Mouse (Mus musculus) bone marrow, adult 2 months (tissue): ENCODE measurements around the gene Rpl31. TPM values are rescaled to one million over a fixed set of nuclear protein-coding genes. Genes with fewer than 3 reads are reported as not detected.

Source experiments
- H3K27ac ChIP-seq: fragments of 200-500 bp; 2 replicates; pipeline ENCODE4 v1.5.1; 2012; ENCODE audit warnings: low read depth, mild to moderate bottlenecking, control low read depth, inconsistent platforms, low read length; ENCODE audit not compliant: control insufficient read depth, poor library complexity, insufficient read depth
- H3K4me1 ChIP-seq: fragments of 200-500 bp; 2 replicates; pipeline ENCODE4 v1.6.1; 2011; ENCODE audit warnings: low read length; ENCODE audit not compliant: control insufficient read depth, insufficient read depth
- H3K4me3 ChIP-seq: fragments of 200-500 bp; replicated peaks from 2 replicates; pipeline ENCODE3; 2011; ENCODE audit warnings: mild to moderate bottlenecking, low read depth, low read length, control low read depth; ENCODE audit not compliant: control insufficient read depth
- CTCF ChIP-seq: fragments of 200-500 bp; IDR thresholded peaks from 2 replicates; pipeline ENCODE4 v1.5.1; 2011; ENCODE audit warnings: low read length, control low read depth; ENCODE audit not compliant: control insufficient read depth, insufficient read depth
- POLR2A ChIP-seq: fragments of 200-500 bp; IDR thresholded peaks from 2 replicates; pipeline ENCODE4 v1.6.1; 2011; ENCODE audit warnings: low read depth, mild to moderate bottlenecking, control low read depth, low read length, borderline replicate concordance; ENCODE audit not compliant: control insufficient read depth
- WGBS: fragments of 180-500 bp; shearing (Covaris S2); methylation state at CpG from one replicate; pipeline ENCODE4 v1.1.7; 2018; 5-methylcytosine and 5-hydroxymethylcytosine counted together
- polyA plus RNA-seq: library from polyadenylated mRNA; stranded (reverse); fragments of >200 nt; gene quantifications from 2 replicates; pipeline ENCODE4 v1.2.4, GENCODE M21; 2011; ENCODE audit warnings: low replicate concordance; ENCODE audit not compliant: missing spikeins, insufficient read depth, insufficient read length

Gene Rpl31
- polyA plus RNA-seq, result 1,170 and 2,169 TPM in 2 replicates

DNA sequence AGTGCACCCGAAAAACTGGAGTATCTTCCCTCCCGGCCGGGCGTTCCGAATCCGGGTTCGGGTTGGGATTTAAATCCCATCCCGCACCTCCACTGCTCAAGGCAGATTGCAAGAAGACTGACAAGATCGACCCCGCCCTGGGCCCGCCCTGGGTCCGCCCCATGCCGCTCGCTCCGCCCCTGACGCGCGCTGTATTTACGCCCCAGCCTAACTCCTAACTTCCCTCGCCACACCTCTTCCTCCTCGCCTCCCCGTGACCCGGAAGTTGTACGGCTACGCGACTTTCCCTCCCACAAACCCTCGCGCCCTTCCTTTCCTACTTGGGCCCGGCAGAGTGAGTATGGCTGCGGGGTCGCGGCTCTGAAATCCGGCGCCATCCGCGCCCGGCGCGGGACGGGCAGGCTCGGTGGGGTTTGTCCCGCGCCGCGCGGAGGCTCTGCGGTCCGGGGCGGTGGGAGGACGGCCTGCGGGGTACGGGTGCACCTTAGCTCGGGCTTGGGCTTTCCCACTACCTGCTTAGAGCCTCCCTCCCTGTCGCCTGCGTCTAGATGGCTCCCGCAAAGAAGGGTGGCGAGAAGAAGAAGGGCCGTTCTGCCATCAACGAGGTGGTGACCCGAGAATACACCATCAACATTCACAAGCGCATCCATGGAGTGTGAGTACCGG, at the start of gene Rpl31:
Gene Rpl31, plus strand, starts transcription at position 242 of the 666 bp plus-strand sequence.
- TF ChIP-seq CTCF (0 out of 2 replicates have a peak, but pooled peaks have one; percentile 6), POLR2A (peak; percentile 86; the same call in 1 of the 2 replicates)

GRCm38 (mm10) chr1:39317935-39318334, 49.7 kb upstream of the Rpl31 start:
- Histone ChIP-seq H3K4me1 (peaks cover 3% of the 10 kb centered on the region; the same call in 1 of the 2 replicates), H3K4me3 (no peak overlapping the region), H3K27ac (no peak overlapping the region)
- TF ChIP-seq CTCF (no peak), POLR2A (no peak)
- 57% methylated on average over 2 of the region's 2 CpGs for WGBS

More for the DNA sequence above, at the start of gene Rpl31:
- H3K4me3 ChIP-seq, result peak within 1 kb of the TSS; percentile 100
- H3K27ac ChIP-seq, result peak within 1 kb of the TSS; percentile 91
- WGBS, result under 1% methylated on average over 62 of the region's 62 CpGs
- H3K4me1 ChIP-seq, result no peaks in the 10 kb centered on the region; the same call in 1 of the 2 replicates

GRCm38 (mm10) chr1:39318870-39319269, 48.8 kb upstream of the Rpl31 start:
- TF ChIP-seq POLR2A (no peak), CTCF (no peak)
- no peak overlapping the region for H3K27ac ChIP-seq
- WGBS, result 67% methylated on average over 7 of the region's 7 CpGs
- no peak overlapping the region for H3K4me3 ChIP-seq
- peaks cover under 1% of the 10 kb centered on the region; the same call in 1 of the 2 replicates for H3K4me1 ChIP-seq

GRCm38 (mm10) chr1:39321954-39322353, 45.7 kb upstream of the Rpl31 start:
- WGBS, result 56% methylated on average over 6 of the region's 6 CpGs
- no peak overlapping the region for H3K27ac ChIP-seq
- H3K4me3 ChIP-seq, result no peak overlapping the region
- no peaks in the 10 kb centered on the region for H3K4me1 ChIP-seq
- TF ChIP-seq POLR2A (no peak), CTCF (no peak)

DNA sequence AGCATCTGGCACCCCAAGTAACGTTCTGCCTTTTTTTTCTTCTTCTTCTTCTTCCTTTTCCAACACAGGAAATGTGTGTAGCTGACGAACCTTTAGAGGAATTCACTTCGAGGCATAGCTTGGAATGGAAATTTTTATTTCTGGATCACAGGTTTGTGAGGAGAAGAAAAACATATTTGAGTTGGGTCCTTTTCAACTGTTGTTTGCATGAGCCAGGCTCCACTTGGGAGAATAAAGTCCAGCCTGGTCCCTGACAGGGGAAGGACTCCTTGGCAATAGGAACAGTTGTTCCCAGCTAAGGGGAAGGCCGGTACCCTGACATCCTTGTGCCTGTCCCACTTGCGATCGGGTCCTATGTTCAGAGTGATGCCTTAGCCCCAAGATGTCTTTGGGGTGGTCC, 42.4 kb upstream of the Rpl31 start:
- TF ChIP-seq CTCF (no peak), POLR2A (no peak)
- WGBS, result 74% methylated on average over 6 of the region's 6 CpGs
- no peak overlapping the region for H3K4me3 ChIP-seq
- H3K27ac ChIP-seq, result no peak overlapping the region
- H3K4me1 ChIP-seq, result no peaks in the 10 kb centered on the region

- 81% methylated on average over 7 of the region's 7 CpGs for WGBS
- no peak overlapping the region for H3K4me3 ChIP-seq
- no peaks in the 10 kb centered on the region for H3K4me1 ChIP-seq
- no peak overlapping the region for H3K27ac ChIP-seq
- no peak for TF ChIP-seq CTCF
- TF ChIP-seq POLR2A, result no peak
Measured at GRCm38 (mm10) chr1:39327546-39327945, 40.1 kb upstream of the Rpl31 start.

GRCm38 (mm10) chr1:39330857-39331594, 36.6 kb upstream of the Rpl31 start:
- no peak overlapping the region for H3K4me3 ChIP-seq
- no peak for TF ChIP-seq CTCF
- TF ChIP-seq POLR2A, result no peak
- no peak overlapping the region for H3K27ac ChIP-seq
- H3K4me1 ChIP-seq, result no peaks in the 10 kb centered on the region
- WGBS, result 83% methylated on average over 7 of the region's 7 CpGs

DNA sequence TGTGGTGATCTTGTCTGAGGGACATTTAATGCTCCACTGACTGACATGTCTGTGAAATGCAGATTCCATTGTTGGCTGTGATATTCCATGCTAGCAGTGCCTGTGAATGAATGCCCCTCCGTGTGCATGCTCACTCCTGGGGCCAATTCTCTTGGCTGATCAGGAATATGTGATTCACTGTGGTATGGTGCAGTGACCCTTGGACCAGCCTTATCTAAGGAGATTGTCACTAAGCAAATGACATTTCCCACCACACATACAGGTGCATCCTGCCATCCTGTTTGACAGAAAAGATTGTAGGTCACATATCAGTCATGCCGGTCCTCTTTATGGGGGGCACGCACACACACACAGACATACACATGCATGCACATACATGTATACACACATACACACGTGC, 35.2 kb upstream of the Rpl31 start:
- H3K27ac ChIP-seq, result no peak overlapping the region
- H3K4me3 ChIP-seq, result no peak overlapping the region
- TF ChIP-seq CTCF, result no peak
- no peak for TF ChIP-seq POLR2A
- 84% methylated on average over 4 of the region's 4 CpGs for WGBS
- no peaks in the 10 kb centered on the region for H3K4me1 ChIP-seq
